Mouse (Mus musculus) midbrain, embryonic 10.5 days (tissue): ENCODE results near the gene Sel1l2. TPM values are rescaled to one million over a fixed set of nuclear protein-coding genes. Genes with fewer than 3 reads are reported as not detected.
"Not testable (repeated sequence)": the region's sequence is repeated elsewhere in the genome, so short reads cannot be mapped to it uniquely, and the experiment has no call there.

Experiments used
- DNase-seq: peaks from one replicate; pipeline ENCODE4 v3.0.0-alpha.2; 2017; ENCODE audit warnings: low spot score
- H3K27ac ChIP-seq: fragments of 300-500 bp; sonication (generic); replicated peaks from 2 replicates; pipeline ENCODE4 v1.5.1; 2016; ENCODE audit warnings: mild to moderate bottlenecking
- H3K27me3 ChIP-seq: fragments of 300-500 bp; sonication (generic); 2 replicates; pipeline ENCODE4 v1.6.1; 2016; ENCODE audit warnings: low read depth, mild to moderate bottlenecking; ENCODE audit not compliant: poor library complexity, severe bottlenecking
- H3K36me3 ChIP-seq: fragments of 300-500 bp; sonication (generic); 2 replicates; pipeline ENCODE4 v1.6.1; 2016; ENCODE audit warnings: mild to moderate bottlenecking, moderate library complexity
- H3K4me1 ChIP-seq: fragments of 300-500 bp; sonication (generic); 2 replicates; pipeline ENCODE4 v1.6.1; 2016
- H3K4me3 ChIP-seq: fragments of 300-500 bp; sonication (generic); 2 replicates; pipeline ENCODE4 v1.5.1; 2016; ENCODE audit warnings: mild to moderate bottlenecking, moderate library complexity
- H3K9me3 ChIP-seq: fragments of 300-500 bp; sonication (generic); replicated peaks from 2 replicates; pipeline ENCODE4 v1.6.1; 2016; ENCODE audit warnings: mild to moderate bottlenecking
- WGBS: fragments of 180-500 bp; shearing (Covaris S2); methylation state at CpG from one replicate; pipeline ENCODE4 v1.1.7; 2016; 5-methylcytosine and 5-hydroxymethylcytosine counted together
- polyA plus RNA-seq: library from polyadenylated mRNA; unstranded; fragments of >200 nt; fragmentation: Nextera tagmentation; extraction: Ambion mirVana; gene quantifications from 2 replicates; pipeline ENCODE4 v1.2.1, GENCODE M21; 2016

Gene Sel1l2
- polyA plus RNA-seq, 1 experiment from 2014 or later, result not detected

DNA sequence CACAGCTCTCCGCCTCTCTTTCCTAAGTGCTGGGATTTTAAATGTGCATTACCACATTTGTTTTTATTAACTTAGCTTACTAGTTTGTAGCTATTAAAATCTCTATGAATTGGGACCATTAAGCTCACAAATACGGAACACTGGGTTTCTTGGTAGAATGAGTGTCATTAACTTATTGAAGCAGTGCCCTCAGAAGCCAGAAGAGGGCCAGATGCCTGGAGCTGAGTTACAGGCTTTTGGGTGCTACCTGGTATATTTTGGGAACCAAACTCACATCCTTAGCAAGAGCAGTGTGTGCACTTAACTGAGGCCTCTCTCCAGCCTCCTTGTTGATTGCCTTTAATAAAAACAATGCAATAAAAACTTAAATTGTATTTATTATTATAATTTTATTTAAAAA is 188.8 kb downstream of the Sel1l2 start:
- no peak overlapping the region for H3K27ac ChIP-seq
- no peak overlapping the region for H3K4me3 ChIP-seq
- WGBS, result 80% methylated on average over 2 of the region's 2 CpGs
- H3K27me3 ChIP-seq, result no peaks in the 10 kb centered on the region
- H3K9me3 ChIP-seq, result no peaks in the 10 kb centered on the region
- H3K36me3 ChIP-seq, result peaks cover 52% of the 10 kb centered on the region
- no peak for DNase-seq
- no peaks in the 10 kb centered on the region for H3K4me1 ChIP-seq

GRCm38 (mm10) chr2:140185685-140186210 is 203.8 kb downstream of the Sel1l2 start:
- H3K27me3 ChIP-seq, H3K4me1 ChIP-seq, DNase-seq, H3K27ac ChIP-seq, H3K9me3 ChIP-seq, H3K4me3 ChIP-seq: not testable (repeated sequence)
- H3K36me3 ChIP-seq, result peaks cover 47% of the 10 kb centered on the region
- 88% methylated on average over 3 of the region's 3 CpGs for WGBS

Other genes with a start within 250 kb of the Sel1l2 start
- gene Gm17374, start 237.7 kb downstream of the Sel1l2 start, polyA plus RNA-seq, result not detected in 2 replicates
- gene Esf1, start 219.1 kb downstream of the Sel1l2 start, polyA plus RNA-seq, result 26.9 and 28.3 TPM in 2 replicates
- 26.8 and 29.0 TPM in 2 replicates for gene Ndufaf5, start 219.1 kb downstream of the Sel1l2 start, polyA plus RNA-seq
- 39.4 and 42.4 TPM in 2 replicates for gene Macrod2, start 5.6 kb upstream of the Sel1l2 start, polyA plus RNA-seq